ENCODE assay signal across 7 mouse cellular contexts in genomic region chr5:5514196-5515076, GRCm38 (mm10). TPM values are rescaled to one million over a fixed set of nuclear protein-coding genes. Genes with fewer than 3 reads are reported as not detected.
DNase-seq lines count a peak whose midpoint lies in the region; ATAC-seq lines count a peak whose summit lies in the region.

Gene Cldn12, minus strand, starts transcription at chr5:5514958.

- peak; percentile 94 for ATAC-seq in limb, embryonic 11.5 days (ENCODE audit: insufficient number of reproducible peaks, low FRiP score, low TSS enrichment, low read depth)
- peak; percentile 93 for ATAC-seq in midbrain, embryonic 14.5 days (ENCODE audit: low FRiP score, low TSS enrichment)

- H3K27me3 ChIP-seq in limb, embryonic 11.5 days (ENCODE audit: control insufficient read depth, insufficient read depth, low read length) = no peaks in the 10 kb centered on the region
- no peaks in the 10 kb centered on the region for H3K27me3 ChIP-seq in midbrain, embryonic 14.5 days (ENCODE audit: control insufficient read depth, insufficient read depth, low read length)

- no peaks in the 10 kb centered on the region for H3K9me3 ChIP-seq in limb, embryonic 11.5 days (ENCODE audit: control insufficient read depth, low read length)
- H3K9me3 ChIP-seq in midbrain, embryonic 14.5 days (ENCODE audit: control insufficient read depth, low read length) = no peaks in the 10 kb centered on the region

- DNase-seq in adrenal gland, adult 8-10 months = peak; percentile 95
- DNase-seq in embryo, embryonic 9.5 days (ENCODE audit: extremely low spot score) = peak; percentile 90
- DNase-seq in heart, adult 11 months = peak; percentile 100
- peak; percentile 96 for DNase-seq in kidney, adult 18-20 months
- peak; percentile 96 for DNase-seq in limb, embryonic 11.5 days (ENCODE audit: low spot score)
- peak; percentile 99 for DNase-seq in midbrain, embryonic 14.5 days
- DNase-seq in spleen, adult 18-20 months = peak; percentile 56 to 72

- H3K36me3 ChIP-seq in limb, embryonic 11.5 days (ENCODE audit: control insufficient read depth, insufficient read depth, low read length) = no peaks in the 10 kb centered on the region
- no peaks in the 10 kb centered on the region for H3K36me3 ChIP-seq in midbrain, embryonic 14.5 days (ENCODE audit: control insufficient read depth, insufficient read depth, low read length)

- peak within 1 kb of the TSS; percentile 75 for H3K4me3 ChIP-seq in limb, embryonic 11.5 days (ENCODE audit: low read depth, low read length)
- H3K4me3 ChIP-seq in midbrain, embryonic 14.5 days (replicated peaks; ENCODE audit: low read depth, low read length) = peak within 1 kb of the TSS; percentile 77

- no peaks in the 10 kb centered on the region for H3K4me1 ChIP-seq in limb, embryonic 11.5 days (ENCODE audit: control insufficient read depth, insufficient read depth, low read length)
- H3K4me1 ChIP-seq in midbrain, embryonic 14.5 days (ENCODE audit: control insufficient read depth, insufficient read depth, low read length) = 0 out of 2 replicates have a peak, but pooled peaks cover 5% of the 10 kb centered on the region

- peak within 1 kb of the TSS; percentile 73; the same call in 1 of the 2 replicates for H3K27ac ChIP-seq in limb, embryonic 11.5 days (replicated peaks; ENCODE audit: low read depth, low read length)
- H3K27ac ChIP-seq in midbrain, embryonic 14.5 days (replicated peaks; ENCODE audit: low read depth, low read length) = peak within 1 kb of the TSS; percentile 85

- WGBS in limb, embryonic 11.5 days = under 1% methylated on average over 78 of the region's 79 CpGs
- under 1% methylated on average over 79 of the region's 79 CpGs for WGBS in midbrain, embryonic 14.5 days

- H3K4me2 ChIP-seq in limb, embryonic 11.5 days (ENCODE audit: low read depth, severe bottlenecking) = peak within 1 kb of the TSS; percentile 70
- peak within 1 kb of the TSS; percentile 76 for H3K4me2 ChIP-seq in midbrain, embryonic 14.5 days (ENCODE audit: low read length)

- H3K9ac ChIP-seq in limb, embryonic 11.5 days (ENCODE audit: low read length) = peak within 1 kb of the TSS; percentile 62
- peak within 1 kb of the TSS; percentile 72 for H3K9ac ChIP-seq in midbrain, embryonic 14.5 days (replicated peaks; ENCODE audit: low read length)

RNA-seq across cellular contexts. Expression of gene Cldn12, which starts in this region (rescaled TPM):
- total RNA-seq in adrenal gland, adult 8-10 months (2022) = 10 to 100 TPM; 22.1 to 24.2 (median 23.4) TPM
- 22.0 and 25.0 TPM in 2 replicates for polyA plus RNA-seq in limb, embryonic 11.5 days (2014; fragmentation: Nextera tagmentation; extraction: Ambion mirVana)
- 13.9 and 19.1 TPM in 2 replicates for polyA plus RNA-seq in midbrain, embryonic 14.5 days (2014; fragmentation: Nextera tagmentation; extraction: Ambion mirVana)

Comparison
In these comparisons a context has a peak if more than half of its experiments do, and no peak if none do; other contexts are left out.
1. Peak in every context shown above with its lines: DNase-seq, ATAC-seq, H3K4me3 ChIP-seq and H3K27ac ChIP-seq.